Mouse (Mus musculus) forebrain, embryonic 16.5 days (tissue): Measurements from ENCODE around the gene Sde2. TPM values are rescaled to one million over a fixed set of nuclear protein-coding genes. Genes with fewer than 3 reads are reported as not detected.

ENCODE experiments used
- ATAC-seq: fragments of 200-750 bp; cut with Nextera tagmentation; 2 replicates; pipeline ENCODE4 v1.8.0; 2017; ENCODE audit warnings: mild to moderate bottlenecking, moderate library complexity
- H3K27ac ChIP-seq: fragments of 300-500 bp; sonication (generic); 2 replicates; pipeline ENCODE4 v1.5.1; 2014; ENCODE audit warnings: low read length, control low read depth
- H3K27me3 ChIP-seq: fragments of 300-500 bp; sonication (generic); replicated peaks from 2 replicates; pipeline ENCODE4 v1.6.1; 2014; ENCODE audit warnings: low read length; ENCODE audit not compliant: control insufficient read depth, insufficient read depth
- H3K36me3 ChIP-seq: fragments of 300-500 bp; sonication (generic); 2 replicates; pipeline ENCODE4 v1.6.1; 2014; ENCODE audit not compliant: control insufficient read depth, insufficient read depth
- H3K4me1 ChIP-seq: fragments of 300-500 bp; sonication (generic); replicated peaks from 2 replicates; pipeline ENCODE4 v1.6.1; 2014; ENCODE audit warnings: low read length; ENCODE audit not compliant: control insufficient read depth, insufficient read depth
- H3K4me2 ChIP-seq: fragments of 300-500 bp; sonication (generic); 2 replicates; pipeline ENCODE4 v1.6.1; 2014; ENCODE audit warnings: mild to moderate bottlenecking, low read length, control low read depth
- H3K4me3 ChIP-seq: fragments of 300-500 bp; sonication (generic); replicated peaks from 2 replicates; pipeline ENCODE4 v1.5.1; 2014; ENCODE audit warnings: mild to moderate bottlenecking, low read length, control low read depth
- H3K9ac ChIP-seq: fragments of 300-500 bp; sonication (generic); replicated peaks from 2 replicates; pipeline ENCODE4 v1.6.1; 2014; ENCODE audit warnings: low read depth, low read length, control low read depth
- H3K9me3 ChIP-seq: fragments of 300-500 bp; sonication (generic); 2 replicates; pipeline ENCODE4 v1.6.1; 2016; ENCODE audit warnings: low read length; ENCODE audit not compliant: control insufficient read depth
- WGBS: fragments of 180-500 bp; shearing (Covaris S2); extraction: QIAGEN DNeasy Blood & Tissue Kit; methylation state at CpG from one replicate; pipeline ENCODE4 v1.1.7; 2014; 5-methylcytosine and 5-hydroxymethylcytosine counted together
- polyA plus RNA-seq: library from polyadenylated mRNA; unstranded; fragments of >200 nt; fragmentation: Nextera tagmentation; extraction: Ambion mirVana; gene quantifications from 2 replicates; pipeline ENCODE4 v1.2.1, GENCODE M21; 2015

The Sde2 gene
- polyA plus RNA-seq, 1 experiment from 2014 or later, result 36.6 TPM

DNA sequence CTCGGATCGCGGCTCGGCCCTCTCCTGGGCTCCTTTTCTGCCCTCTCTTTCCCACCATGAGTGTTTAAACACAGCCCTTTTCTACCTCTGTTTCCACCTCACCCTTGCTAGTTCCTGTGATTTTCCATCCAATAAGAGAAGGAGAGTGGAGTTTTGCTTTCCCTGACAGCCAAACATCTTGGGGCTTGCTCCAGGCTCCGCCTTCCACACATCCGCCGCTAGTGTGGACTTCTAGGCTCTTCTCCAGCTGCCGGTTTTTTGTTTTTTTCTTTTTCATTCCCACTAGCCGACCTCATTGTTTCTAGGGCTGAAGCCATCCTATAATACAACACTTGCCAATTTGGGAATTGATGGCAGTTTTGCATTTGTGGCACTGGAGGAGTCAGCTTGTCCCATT, 2.8 kb upstream of the Sde2 start:
- Histone ChIP-seq H3K36me3 (no peaks in the 10 kb centered on the region), H3K9ac (peak overlapping the region; percentile 47), H3K4me2 (peak overlapping the region; percentile 67), H3K27me3 (no peaks in the 10 kb centered on the region), H3K27ac (peak overlapping the region; percentile 96), H3K4me1 (peaks cover 29% of the 10 kb centered on the region), H3K9me3 (no peaks in the 10 kb centered on the region), H3K4me3 (peak overlapping the region; percentile 39)
- under 1% methylated on average over 9 of the region's 9 CpGs for WGBS
- peak; percentile 69 for ATAC-seq

- no peaks in the 10 kb centered on the region for H3K9me3 ChIP-seq
- H3K4me1 ChIP-seq, result peaks cover 29% of the 10 kb centered on the region
- peak overlapping the region; percentile 96 for H3K27ac ChIP-seq
- H3K27me3 ChIP-seq, result no peaks in the 10 kb centered on the region
- H3K36me3 ChIP-seq, result no peaks in the 10 kb centered on the region
- peak; percentile 49 for ATAC-seq
- 6% methylated on average over 11 of the region's 11 CpGs for WGBS
- H3K9ac ChIP-seq, result peak overlapping the region; percentile 47
- H3K4me3 ChIP-seq, result peak overlapping the region; percentile 39
- H3K4me2 ChIP-seq, result peak overlapping the region; percentile 67
These were observed 2.3 kb upstream of the Sde2 start for GRCm38 (mm10) chr1:180848511-180849241.

DNA sequence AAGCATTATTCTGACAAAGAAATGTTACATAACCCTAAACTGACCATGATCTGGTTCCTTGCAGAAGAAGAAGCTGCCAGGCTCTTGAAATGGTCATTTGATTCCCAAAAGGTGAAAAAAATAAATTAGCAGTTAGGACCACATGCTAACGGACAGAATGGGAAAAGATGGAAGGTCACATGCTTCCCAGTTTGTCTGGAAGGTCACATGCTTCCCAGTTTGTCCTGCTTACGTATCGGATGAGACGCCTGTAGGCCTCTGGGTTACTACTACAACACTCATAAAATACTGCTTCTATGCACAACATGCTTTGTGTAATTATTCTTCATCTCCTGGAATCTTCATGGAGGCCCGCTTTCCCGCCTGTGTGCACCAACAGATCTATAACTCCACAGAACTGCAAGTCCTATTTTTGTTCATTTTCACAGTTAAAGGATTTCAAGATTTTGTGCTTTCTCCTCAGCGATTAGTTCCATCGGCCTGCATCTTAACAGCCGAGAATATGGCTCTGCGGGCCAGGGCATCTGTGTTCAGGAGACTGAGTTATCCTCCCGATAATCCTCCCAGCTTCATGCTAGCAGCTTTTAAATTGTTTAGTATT, 1.1 kb upstream of the Sde2 start:
- no peaks in the 10 kb centered on the region for H3K36me3 ChIP-seq
- no peaks in the 10 kb centered on the region for H3K9me3 ChIP-seq
- peak overlapping the region; percentile 66 for H3K9ac ChIP-seq
- peak overlapping the region; percentile 56 for H3K4me2 ChIP-seq
- H3K4me3 ChIP-seq, result peak overlapping the region; percentile 75
- no peak for ATAC-seq
- peak overlapping the region; percentile 96 for H3K27ac ChIP-seq
- H3K27me3 ChIP-seq, result no peaks in the 10 kb centered on the region
- peaks cover 29% of the 10 kb centered on the region for H3K4me1 ChIP-seq
- WGBS, result 30% methylated on average over 11 of the region's 11 CpGs

- no peak overlapping the region for H3K27ac ChIP-seq
- peaks cover 32% of the 10 kb centered on the region for H3K36me3 ChIP-seq
- H3K27me3 ChIP-seq, result no peaks in the 10 kb centered on the region
- ATAC-seq, result no peak
- no peak overlapping the region for H3K9ac ChIP-seq
- H3K4me1 ChIP-seq, result no peaks in the 10 kb centered on the region
- H3K4me3 ChIP-seq, result no peak overlapping the region
- H3K4me2 ChIP-seq, result no peak overlapping the region
- no peaks in the 10 kb centered on the region for H3K9me3 ChIP-seq
These were observed 7.8 kb downstream of the Sde2 start for GRCm38 (mm10) chr1:180858763-180859162.

GRCm38 (mm10) chr1:180860030-180860429, 9.1 kb downstream of the Sde2 start:
- H3K27me3 ChIP-seq, result no peaks in the 10 kb centered on the region
- H3K36me3 ChIP-seq, result peaks cover 32% of the 10 kb centered on the region
- ATAC-seq, result no peak
- WGBS, result 87% methylated on average over 6 of the region's 6 CpGs
- no peak overlapping the region for H3K4me3 ChIP-seq
- H3K9ac ChIP-seq, result no peak overlapping the region
- H3K4me1 ChIP-seq, result no peaks in the 10 kb centered on the region
- H3K9me3 ChIP-seq, result no peaks in the 10 kb centered on the region
- H3K27ac ChIP-seq, result no peak overlapping the region
- H3K4me2 ChIP-seq, result no peak overlapping the region

DNA sequence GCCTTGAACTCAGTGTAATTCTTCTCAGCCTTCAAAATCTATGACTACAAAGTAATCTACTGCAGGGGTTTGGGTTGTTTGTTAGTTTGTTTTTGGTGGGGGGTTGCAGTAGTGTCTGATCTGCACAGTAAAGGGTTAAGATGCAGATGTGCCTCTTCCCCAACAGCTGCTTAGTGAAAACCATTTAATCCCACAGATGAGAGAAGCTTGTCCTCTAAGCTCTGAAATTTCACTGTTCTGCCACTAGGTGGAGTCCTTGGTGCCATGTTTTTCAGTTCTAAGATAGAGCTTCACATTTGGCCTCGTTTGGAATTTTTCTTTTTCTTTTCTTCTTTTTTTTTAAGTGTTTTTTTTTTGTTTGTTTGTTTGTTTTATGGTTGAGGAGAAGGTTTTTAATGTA, 12.7 kb downstream of the Sde2 start:
- H3K9ac ChIP-seq, result no peak overlapping the region
- no peak overlapping the region for H3K4me3 ChIP-seq
- WGBS, result 2% methylated on average over 1 of the region's 1 CpGs
- no peak overlapping the region for H3K4me2 ChIP-seq
- no peak for ATAC-seq
- no peaks in the 10 kb centered on the region for H3K9me3 ChIP-seq
- no peaks in the 10 kb centered on the region for H3K27me3 ChIP-seq
- no peaks in the 10 kb centered on the region for H3K4me1 ChIP-seq
- H3K36me3 ChIP-seq, result peaks cover 42% of the 10 kb centered on the region
- H3K27ac ChIP-seq, result no peak overlapping the region

GRCm38 (mm10) chr1:180866001-180866400, 15.1 kb downstream of the Sde2 start:
- peaks cover 29% of the 10 kb centered on the region for H3K36me3 ChIP-seq
- no peak overlapping the region for H3K4me3 ChIP-seq
- H3K4me1 ChIP-seq, result no peaks in the 10 kb centered on the region
- no peak overlapping the region for H3K4me2 ChIP-seq
- H3K9ac ChIP-seq, result no peak overlapping the region
- ATAC-seq, result no peak
- no peaks in the 10 kb centered on the region for H3K27me3 ChIP-seq
- no peak overlapping the region for H3K27ac ChIP-seq
- H3K9me3 ChIP-seq, result no peaks in the 10 kb centered on the region
- 88% methylated on average over 7 of the region's 7 CpGs for WGBS

- H3K4me1 ChIP-seq, result no peaks in the 10 kb centered on the region
- no peak overlapping the region for H3K4me3 ChIP-seq
- H3K36me3 ChIP-seq, result peaks cover 19% of the 10 kb centered on the region
- no peak overlapping the region for H3K4me2 ChIP-seq
- ATAC-seq, result no peak
- no peak overlapping the region for H3K27ac ChIP-seq
- no peaks in the 10 kb centered on the region for H3K9me3 ChIP-seq
- WGBS, result 78% methylated on average over 13 of the region's 13 CpGs
- no peak overlapping the region for H3K9ac ChIP-seq
- no peaks in the 10 kb centered on the region for H3K27me3 ChIP-seq
These were observed 19.3 kb downstream of the Sde2 start for GRCm38 (mm10) chr1:180870122-180870650.

GRCm38 (mm10) chr1:180873861-180874484, 23.0 kb downstream of the Sde2 start:
- Histone ChIP-seq H3K9me3 (no peaks in the 10 kb centered on the region), H3K4me2 (no peak overlapping the region), H3K27me3 (no peaks in the 10 kb centered on the region), H3K36me3 (no peaks in the 10 kb centered on the region), H3K4me1 (no peaks in the 10 kb centered on the region), H3K4me3 (no peak overlapping the region), H3K9ac (no peak overlapping the region), H3K27ac (no peak overlapping the region)
- WGBS, result 19% methylated on average over 9 of the region's 9 CpGs
- no peak for ATAC-seq
